Mouse (Mus musculus) cerebral cortex, adult 2 months (tissue): ENCODE measurements around the gene Afg1l.

Experiments used
- WGBS: fragments of 180-500 bp; shearing (Covaris S2); methylation state at CpG from one replicate; pipeline ENCODE4 v1.1.7; 2018; 5-methylcytosine and 5-hydroxymethylcytosine counted together

Afg1l gene

GRCm38 (mm10) chr10:42476774-42477475 lies 1.4 kb downstream of the Afg1l start:
- 72% methylated on average over 10 of the region's 10 CpGs for WGBS

- 83% methylated on average over 6 of the region's 6 CpGs for WGBS
Measured at GRCm38 (mm10) chr10:42474946-42475514, 3.3 kb downstream of the Afg1l start.

GRCm38 (mm10) chr10:42464805-42465204 lies 13.6 kb downstream of the Afg1l start:
- WGBS = 88% methylated on average over 14 of the region's 14 CpGs

GRCm38 (mm10) chr10:42464224-42464623 lies 14.1 kb downstream of the Afg1l start:
- WGBS = 59% methylated on average over 5 of the region's 5 CpGs

GRCm38 (mm10) chr10:42457557-42458191 lies 20.7 kb downstream of the Afg1l start:
- 85% methylated on average over 9 of the region's 9 CpGs for WGBS

GRCm38 (mm10) chr10:42455981-42456380 lies 22.4 kb downstream of the Afg1l start:
- WGBS = 52% methylated on average over 5 of the region's 5 CpGs

GRCm38 (mm10) chr10:42454690-42455089 lies 23.7 kb downstream of the Afg1l start:
- 84% methylated on average over 6 of the region's 6 CpGs for WGBS

GRCm38 (mm10) chr10:42454266-42454665 lies 24.1 kb downstream of the Afg1l start:
- 69% methylated on average over 11 of the region's 11 CpGs for WGBS

- WGBS = 64% methylated on average over 3 of the region's 4 CpGs
Measured at GRCm38 (mm10) chr10:42449672-42450071, 28.7 kb downstream of the Afg1l start.

GRCm38 (mm10) chr10:42448371-42448770 lies 30.0 kb downstream of the Afg1l start:
- WGBS = 78% methylated on average over 7 of the region's 7 CpGs

GRCm38 (mm10) chr10:42446145-42446544 lies 32.2 kb downstream of the Afg1l start:
- WGBS = 64% methylated on average over 9 of the region's 9 CpGs

GRCm38 (mm10) chr10:42436842-42437805 lies 41.2 kb downstream of the Afg1l start:
- 80% methylated on average over 5 of the region's 5 CpGs for WGBS

GRCm38 (mm10) chr10:42417530-42418174 lies 60.7 kb downstream of the Afg1l start:
- 69% methylated on average over 10 of the region's 10 CpGs for WGBS

GRCm38 (mm10) chr10:42415821-42416470 lies 62.4 kb downstream of the Afg1l start:
- WGBS = 62% methylated on average over 4 of the region's 4 CpGs

GRCm38 (mm10) chr10:42410748-42411537 lies 67.4 kb downstream of the Afg1l start:
- 57% methylated on average over 6 of the region's 6 CpGs for WGBS

GRCm38 (mm10) chr10:42390436-42390835 lies 87.9 kb downstream of the Afg1l start:
- WGBS = 90% methylated on average over 11 of the region's 11 CpGs

- WGBS = 70% methylated on average over 13 of the region's 13 CpGs
Measured at GRCm38 (mm10) chr10:42384946-42385644, 93.3 kb downstream of the Afg1l start.

- WGBS = 74% methylated on average over 6 of the region's 6 CpGs
Measured at GRCm38 (mm10) chr10:42383708-42384107, 94.7 kb downstream of the Afg1l start.

GRCm38 (mm10) chr10:42364216-42364615 lies 114.1 kb downstream of the Afg1l start:
- WGBS = 93% methylated on average over 10 of the region's 10 CpGs
